Comparison of ENCODE assay signal across 18 mouse cellular contexts in genomic region chr11:36458451-36458850, GRCm38 (mm10).
DNase-seq lines count a peak whose midpoint lies in the region; TF ChIP-seq lines count a peak whose summit lies in the region.
"Had no signal": no experiment of that assay in that cellular context is flagged by ENCODE, and none has a peak within 500 bp of the region (broad histone marks: within the 10 kb centered on the region; RNA-seq: fewer than 3 reads in every experiment).

No protein-coding gene starts in this region.

- H3K27ac ChIP-seq in layer of hippocampus, adult 2 months: peak overlapping the region; percentile 73
- no peak overlapping the region for H3K27ac ChIP-seq in testis, adult 2 months (ENCODE audit: control insufficient read depth, insufficient read depth, low read depth, low read length)
- H3K27ac ChIP-seq: embryonic facial prominence, embryonic 10.5 days; forebrain, embryonic 13.5 days; hindbrain, embryonic 10.5 days; hindbrain, embryonic 14.5 days had no signal

- no peak for TF ChIP-seq CTCF in layer of hippocampus, adult 2 months (conservative IDR thresholded peaks at IDR 0.05)
- TF ChIP-seq CTCF in testis, adult 2 months (IDR thresholded peaks at IDR 0.05; ENCODE audit: control insufficient read depth, insufficient read depth, insufficient replicate concordance, low read depth, low read length): no peak
- TF ChIP-seq CTCF in brain, embryonic 14.5 days (IDR thresholded peaks at IDR 0.05; ENCODE audit: borderline replicate concordance, extremely low read depth, insufficient read depth, insufficient read length): no peak

- no peaks in the 10 kb centered on the region for H3K27me3 ChIP-seq in testis, adult 2 months (ENCODE audit: control insufficient read depth, insufficient read depth, low read length)
- H3K27me3 ChIP-seq: CH12.LX; forebrain, embryonic 13.5 days had no signal

- no peak for DNase-seq in layer of hippocampus, adult 2 months (ENCODE audit: low spot score in 2 of 2)
- DNase-seq in layer of hippocampus, postnatal 25 days (ENCODE audit: extremely low spot score in 1 of 2, low spot score in 1 of 2): no peak
- DNase-seq in testis, postnatal 14 days (ENCODE audit: low spot score): no peak
- peak; percentile 44 for DNase-seq in brain, embryonic 14.5 days (ENCODE audit: low read depth)
- no peak for DNase-seq in embryo, embryonic 11 days
- DNase-seq: adrenal gland, postnatal 10 days; cerebellum, adult 18-20 months; cerebellum, adult 9-11 months; cerebellum, postnatal 36 days; gastrocnemius, postnatal 14 days had no signal

- no peaks in the 10 kb centered on the region for H3K4me1 ChIP-seq in testis, adult 2 months (ENCODE audit: control insufficient read depth, insufficient read depth, low read length)
- H3K4me1 ChIP-seq: embryonic facial prominence, embryonic 10.5 days; heart, embryonic 12.5 days had no signal

- no peaks in the 10 kb centered on the region for H3K36me3 ChIP-seq in testis, adult 2 months (ENCODE audit: control insufficient read depth, insufficient read depth, low read length)
- H3K36me3 ChIP-seq: embryonic facial prominence, embryonic 10.5 days; G1E; heart, embryonic 12.5 days; hindbrain, embryonic 10.5 days had no signal

- no peak overlapping the region for H3K4me3 ChIP-seq in layer of hippocampus, adult 2 months
- H3K4me3 ChIP-seq in testis, adult 2 months (ENCODE audit: control insufficient read depth, low read depth, low read length): peak overlapping the region; percentile 42; the same call in 1 of the 2 replicates
- H3K4me3 ChIP-seq: embryonic facial prominence, embryonic 10.5 days; forebrain, embryonic 13.5 days; heart, embryonic 12.5 days; hindbrain, embryonic 10.5 days had no signal

- no peak for TF ChIP-seq POLR2A in testis, adult 2 months (IDR thresholded peaks at IDR 0.05; ENCODE audit: control insufficient read depth, low read depth, low read length)
- TF ChIP-seq POLR2A in brain, embryonic 14.5 days (IDR thresholded peaks at IDR 0.05; ENCODE audit: borderline replicate concordance, extremely low read depth, insufficient read depth, insufficient read length, poor library complexity, severe bottlenecking): no peak
